In the genomic region with DNA sequence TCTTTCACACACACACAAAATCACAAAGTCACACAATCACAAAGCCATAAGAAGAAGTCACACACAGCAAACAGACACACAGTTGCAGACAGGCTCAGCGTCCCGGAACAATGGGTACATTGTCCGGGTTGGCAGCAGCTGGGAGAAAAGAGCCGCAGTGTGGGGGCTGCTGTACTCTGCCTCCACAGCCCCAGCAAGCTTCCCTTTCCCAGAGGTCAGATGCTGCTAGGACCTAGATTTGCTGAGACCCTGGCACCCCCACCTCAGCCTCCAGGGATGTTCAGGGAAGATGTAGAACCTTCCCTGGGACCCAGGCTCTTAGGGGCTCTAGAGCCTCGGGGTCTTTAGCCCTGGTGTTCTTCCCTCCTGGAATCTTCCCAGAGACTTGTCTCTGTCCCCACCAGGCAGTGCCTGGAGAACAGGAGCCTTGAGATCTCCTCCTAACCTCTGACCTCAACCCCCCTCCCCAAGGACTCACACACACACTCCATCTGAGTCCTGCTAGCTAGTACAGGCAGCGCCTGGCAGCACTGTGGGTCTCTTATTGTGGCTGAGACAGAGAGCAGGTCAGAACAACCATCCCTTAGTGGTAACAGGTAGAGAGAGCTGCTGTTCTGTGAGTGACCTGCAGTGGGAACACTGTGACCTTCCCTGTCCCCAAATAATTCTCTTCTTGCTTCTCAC, we compare ENCODE assay signal across 11 mouse cellular contexts. TPM values are rescaled to one million over a fixed set of nuclear protein-coding genes. Genes with fewer than 3 reads are reported as not detected.
A peak's percentile ranks its signal among the peaks of the same experiment; 100 is the strongest.
DNase-seq lines count a peak whose midpoint lies in the region; ATAC-seq and TF ChIP-seq lines count a peak whose summit lies in the region.
"Had no signal": no experiment of that assay in that cellular context is flagged by ENCODE, and none has a peak within 500 bp of the region (broad histone marks: within the 10 kb centered on the region; RNA-seq: fewer than 3 reads in every experiment).

No protein-coding gene starts in this region.

- H3K36me3 ChIP-seq in embryonic facial prominence, embryonic 14.5 days (ENCODE audit: control insufficient read depth, insufficient read depth, low read length) = peaks cover 17% of the 10 kb centered on the region
- peaks cover 26% of the 10 kb centered on the region for H3K36me3 ChIP-seq in limb, embryonic 10.5 days
- H3K36me3 ChIP-seq in neural tube, embryonic 15.5 days = peaks cover 2% of the 10 kb centered on the region

- ATAC-seq in embryonic facial prominence, embryonic 14.5 days (ENCODE audit: low read depth) = no peak
- no peak for ATAC-seq in neural tube, embryonic 15.5 days (ENCODE audit: low FRiP score)

- TF ChIP-seq CTCF in layer of hippocampus, adult 2 months (conservative IDR thresholded peaks at IDR 0.05) = no peak

- H3K27me3 ChIP-seq in embryonic facial prominence, embryonic 14.5 days (replicated peaks; ENCODE audit: control insufficient read depth, insufficient read depth, low read length) = no peaks in the 10 kb centered on the region
- no peaks in the 10 kb centered on the region for H3K27me3 ChIP-seq in limb, embryonic 10.5 days (ENCODE audit: low read depth, poor library complexity, severe bottlenecking)
- H3K27me3 ChIP-seq in neural tube, embryonic 15.5 days (replicated peaks) = no peaks in the 10 kb centered on the region

- no peak for DNase-seq in layer of hippocampus, adult 2 months (ENCODE audit: low spot score in 2 of 2)
- DNase-seq in layer of hippocampus, postnatal 36 days = no peak
- DNase-seq in embryonic facial prominence, embryonic 14.5 days (ENCODE audit: low spot score) = peak; percentile 35
- DNase-seq in limb, embryonic 10.5 days (ENCODE audit: low spot score) = no peak
- DNase-seq in urinary bladder, postnatal 36 days (ENCODE audit: low spot score in 2 of 2) = no peak
- no peak for DNase-seq in adrenal gland, postnatal 25 days
- DNase-seq: kidney, postnatal 25 days; thymus, postnatal 25 days had no signal

- H3K4me2 ChIP-seq in embryonic facial prominence, embryonic 14.5 days (ENCODE audit: low read depth, low read length) = no peak overlapping the region
- H3K4me2 ChIP-seq in neural tube, embryonic 15.5 days = no peak overlapping the region

- H3K4me3 ChIP-seq in layer of hippocampus, adult 2 months = no peak overlapping the region
- H3K4me3 ChIP-seq in embryonic facial prominence, embryonic 14.5 days (ENCODE audit: low read depth, low read length) = no peak overlapping the region
- H3K4me3 ChIP-seq in limb, embryonic 10.5 days = no peak overlapping the region
- H3K4me3 ChIP-seq in neural tube, embryonic 15.5 days (replicated peaks) = no peak overlapping the region

- 14% methylated on average over 6 of the region's 6 CpGs for WGBS in embryonic facial prominence, embryonic 14.5 days
- WGBS in limb, embryonic 10.5 days = 65% methylated on average over 6 of the region's 6 CpGs
- 20% methylated on average over 6 of the region's 6 CpGs for WGBS in neural tube, embryonic 15.5 days

- peaks cover 13% of the 10 kb centered on the region for H3K4me1 ChIP-seq in embryonic facial prominence, embryonic 14.5 days (ENCODE audit: control insufficient read depth, insufficient read depth, low read length)
- H3K4me1 ChIP-seq in limb, embryonic 10.5 days = peaks cover 54% of the 10 kb centered on the region
- peaks cover 52% of the 10 kb centered on the region for H3K4me1 ChIP-seq in neural tube, embryonic 15.5 days

- peak overlapping the region; percentile 70 for H3K27ac ChIP-seq in layer of hippocampus, adult 2 months
- no peak overlapping the region for H3K27ac ChIP-seq in embryonic facial prominence, embryonic 14.5 days (replicated peaks; ENCODE audit: low read depth, low read length)
- peak overlapping the region; percentile 71 for H3K27ac ChIP-seq in limb, embryonic 10.5 days
- peak overlapping the region; percentile 72 for H3K27ac ChIP-seq in neural tube, embryonic 15.5 days (replicated peaks)

- H3K9me3 ChIP-seq in embryonic facial prominence, embryonic 14.5 days (ENCODE audit: control insufficient read depth, low read length) = no peaks in the 10 kb centered on the region
- no peaks in the 10 kb centered on the region for H3K9me3 ChIP-seq in limb, embryonic 10.5 days (replicated peaks)
- no peaks in the 10 kb centered on the region for H3K9me3 ChIP-seq in neural tube, embryonic 15.5 days (replicated peaks)

- H3K9ac ChIP-seq in embryonic facial prominence, embryonic 14.5 days (ENCODE audit: low read depth, low read length) = no peak overlapping the region
- no peak overlapping the region for H3K9ac ChIP-seq in neural tube, embryonic 15.5 days (replicated peaks)

RNA-seq across cellular contexts. Expression of a gene that starts 1.8 kb away (rescaled TPM):
- 100 to 1,000 TPM in 1 of 2 experiments, 10 to 100 TPM in 1; 94.6 to 103 TPM for total RNA-seq in layer of hippocampus, adult 2 months (2021)
- total RNA-seq in layer of hippocampus, postnatal 36 days (2021) = 100 to 1,000 TPM; 105 to 115 TPM
- 488 and 603 TPM in 2 replicates for polyA plus RNA-seq in embryonic facial prominence, embryonic 14.5 days (2014; fragmentation: Nextera tagmentation; extraction: Ambion mirVana)
- 1,533 and 1,561 TPM in 2 replicates for polyA plus RNA-seq in limb, embryonic 10.5 days (2016; fragmentation: Nextera tagmentation; extraction: Ambion mirVana)
- 1,442 and 1,675 TPM in 2 replicates for polyA plus RNA-seq in neural tube, embryonic 15.5 days (2015; fragmentation: Nextera tagmentation; extraction: Ambion mirVana)
- 61.0 and 68.3 TPM in 2 replicates for total RNA-seq in adrenal gland, postnatal 25 days (2021)

RNA-seq across cellular contexts. Expression of a gene that starts 20.6 kb away (rescaled TPM):
- not detected for total RNA-seq in layer of hippocampus, adult 2 months (2021)
- total RNA-seq in layer of hippocampus, postnatal 36 days (2021) = not detected
- polyA plus RNA-seq in embryonic facial prominence, embryonic 14.5 days (2014; fragmentation: Nextera tagmentation; extraction: Ambion mirVana) = not detected in 2 replicates
- not detected in 2 replicates for polyA plus RNA-seq in limb, embryonic 10.5 days (2016; fragmentation: Nextera tagmentation; extraction: Ambion mirVana)
- 0.38 and 0.93 TPM in 2 replicates for polyA plus RNA-seq in neural tube, embryonic 15.5 days (2015; fragmentation: Nextera tagmentation; extraction: Ambion mirVana)
- not detected in 2 replicates for total RNA-seq in adrenal gland, postnatal 25 days (2021)
- total RNA-seq: liver, adult 2 months had no signal
- polyA plus RNA-seq: heart, embryonic 16.5 days had no signal

RNA-seq across cellular contexts. Expression of a gene that starts 20.7 kb away (rescaled TPM):
- under 1 TPM in 1 of 2 experiments, not detected in 1; 0.38 TPM for total RNA-seq in layer of hippocampus, adult 2 months (2021)
- total RNA-seq in layer of hippocampus, postnatal 36 days (2021) = not detected
- polyA plus RNA-seq in embryonic facial prominence, embryonic 14.5 days (2014; fragmentation: Nextera tagmentation; extraction: Ambion mirVana) = not detected in 2 replicates
- polyA plus RNA-seq in limb, embryonic 10.5 days (2016; fragmentation: Nextera tagmentation; extraction: Ambion mirVana) = 0.11 TPM in 1 of 2 replicates, not detected in the other
- polyA plus RNA-seq in neural tube, embryonic 15.5 days (2015; fragmentation: Nextera tagmentation; extraction: Ambion mirVana) = 0.19 and 0.27 TPM in 2 replicates
- total RNA-seq in adrenal gland, postnatal 25 days (2021) = not detected in 2 replicates
- total RNA-seq: liver, adult 2 months had no signal
- polyA plus RNA-seq: heart, embryonic 16.5 days; liver, adult 2 months had no signal

RNA-seq across cellular contexts. Expression of a gene that starts 31.0 kb away (rescaled TPM):
- total RNA-seq in layer of hippocampus, adult 2 months (2021) = 10 to 100 TPM; 48.9 to 49.8 TPM
- total RNA-seq in layer of hippocampus, postnatal 36 days (2021) = 10 to 100 TPM; 45.2 to 55.8 TPM
- polyA plus RNA-seq in embryonic facial prominence, embryonic 14.5 days (2014; fragmentation: Nextera tagmentation; extraction: Ambion mirVana) = 179 and 200 TPM in 2 replicates
- 308 and 336 TPM in 2 replicates for polyA plus RNA-seq in limb, embryonic 10.5 days (2016; fragmentation: Nextera tagmentation; extraction: Ambion mirVana)
- 77.8 and 119 TPM in 2 replicates for polyA plus RNA-seq in neural tube, embryonic 15.5 days (2015; fragmentation: Nextera tagmentation; extraction: Ambion mirVana)
- 48.0 and 54.5 TPM in 2 replicates for total RNA-seq in adrenal gland, postnatal 25 days (2021)

RNA-seq across cellular contexts. Expression of a gene that starts 50.2 kb away (rescaled TPM):
- 10 to 100 TPM; 56.2 to 62.7 TPM for total RNA-seq in layer of hippocampus, adult 2 months (2021)
- 10 to 100 TPM; 53.4 to 54.5 TPM for total RNA-seq in layer of hippocampus, postnatal 36 days (2021)
- polyA plus RNA-seq in embryonic facial prominence, embryonic 14.5 days (2014; fragmentation: Nextera tagmentation; extraction: Ambion mirVana) = 27.7 and 29.0 TPM in 2 replicates
- 19.9 and 20.5 TPM in 2 replicates for polyA plus RNA-seq in limb, embryonic 10.5 days (2016; fragmentation: Nextera tagmentation; extraction: Ambion mirVana)
- polyA plus RNA-seq in neural tube, embryonic 15.5 days (2015; fragmentation: Nextera tagmentation; extraction: Ambion mirVana) = 32.7 and 34.0 TPM in 2 replicates
- total RNA-seq in adrenal gland, postnatal 25 days (2021) = 70.2 and 81.0 TPM in 2 replicates
